Mouse (Mus musculus) megakaryocyte-erythroid progenitor cell, adult 5-6 weeks (primary cell): ENCODE measurements around the gene Mtss1l. TPM values are rescaled to one million over a fixed set of nuclear protein-coding genes. Genes with fewer than 3 reads are reported as not detected.

Experiments
- ATAC-seq: replicated peaks from 2 replicates; pipeline ENCODE4 v1.8.0; 2016; ENCODE audit warnings: mild to moderate bottlenecking, inconsistent platforms; ENCODE audit not compliant: severe bottlenecking, poor library complexity, low FRiP score, low TSS enrichment
- total RNA-seq, 2 experiments: library from RNA; stranded (forward) in 1 of 2; stranded (reverse) in 1 of 2; fragments of 200-1000, 215-1000 nt in 1 of 2; fragments of >200 nt in 1 of 2; fragmentation: Nextera tagmentation in 1 of 2; gene quantifications; 2 replicates each; pipeline ENCODE4 v1.2.3; 2014 to 2017

The Mtss1l gene
- total RNA-seq, 2 experiments from 2014 or later = 0.52 TPM; not detected in 1

GRCm38 (mm10) chr8:110726893-110727292 is 5.6 kb downstream of the Mtss1l start:
- ATAC-seq = 0 out of 2 replicates have a peak, but pooled peaks have one; percentile 31

GRCm38 (mm10) chr8:110731346-110731859 is 10.1 kb downstream of the Mtss1l start:
- ATAC-seq = no peak

GRCm38 (mm10) chr8:110733036-110733435 is 11.8 kb downstream of the Mtss1l start:
- ATAC-seq = no peak

- ATAC-seq = no peak
These were observed 17.4 kb downstream of the Mtss1l start for GRCm38 (mm10) chr8:110738591-110739195.

GRCm38 (mm10) chr8:110740629-110741175 is 19.4 kb downstream of the Mtss1l start:
- ATAC-seq = no peak

GRCm38 (mm10) chr8:110741816-110742451 is 20.7 kb downstream of the Mtss1l start:
- no peak for ATAC-seq

GRCm38 (mm10) chr8:110742452-110742818 is 21.2 kb downstream of the Mtss1l start:
- ATAC-seq = no peak

- no peak for ATAC-seq
These were observed 23.9 kb downstream of the Mtss1l start for GRCm38 (mm10) chr8:110745162-110745561.

- ATAC-seq = no peak
These were observed 25.4 kb downstream of the Mtss1l start for GRCm38 (mm10) chr8:110746661-110747060.

GRCm38 (mm10) chr8:110749500-110750170 is 28.4 kb downstream of the Mtss1l start:
- ATAC-seq = 0 out of 2 replicates have a peak, but pooled peaks have one; percentile 53

- no peak for ATAC-seq
These were observed 29.0 kb downstream of the Mtss1l start for GRCm38 (mm10) chr8:110750269-110750668.

- no peak for ATAC-seq
These were observed 30.2 kb downstream of the Mtss1l start for GRCm38 (mm10) chr8:110751490-110751889.

- no peak for ATAC-seq
These were observed 33.4 kb downstream of the Mtss1l start for GRCm38 (mm10) chr8:110754713-110755112.

GRCm38 (mm10) chr8:110755511-110756170 is 34.4 kb downstream of the Mtss1l start:
- no peak for ATAC-seq

- no peak for ATAC-seq
These were observed 34.9 kb downstream of the Mtss1l start for GRCm38 (mm10) chr8:110756196-110756595.

GRCm38 (mm10) chr8:110760280-110760940 is 39.1 kb downstream of the Mtss1l start:
- ATAC-seq = no peak

GRCm38 (mm10) chr8:110761185-110761584 is 39.9 kb downstream of the Mtss1l start:
- no peak for ATAC-seq

- no peak for ATAC-seq
These were observed 40.7 kb downstream of the Mtss1l start for GRCm38 (mm10) chr8:110761988-110762387.

GRCm38 (mm10) chr8:110764671-110765070 is 43.4 kb downstream of the Mtss1l start:
- no peak for ATAC-seq
